Mouse (Mus musculus): ENCODE measurements at regions not wholly inside any gene's neighbourhood (a gene's known extent, or its start where the extent isn't known, plus 50 kb on each side); places are given as distances from the start of the nearest gene placed in this dataset.

DNA sequence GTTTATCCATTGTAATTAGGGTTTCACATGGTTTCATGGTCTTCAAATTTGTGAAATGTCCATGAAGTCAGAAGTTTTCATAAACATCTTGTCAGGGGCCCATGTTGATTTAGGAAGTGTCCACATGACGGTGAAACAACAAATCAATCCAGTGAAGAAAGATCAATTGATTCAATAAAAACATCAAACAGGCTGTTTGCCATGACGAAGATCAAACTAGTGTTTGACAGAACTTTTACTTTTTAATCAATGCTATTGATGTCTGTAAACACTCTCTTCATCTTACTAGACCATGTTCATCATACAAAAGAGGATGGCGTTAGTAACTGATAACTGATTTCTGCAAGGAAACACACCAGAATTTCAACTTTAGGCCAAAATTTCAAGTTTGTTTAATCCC, 236.0 kb downstream of the Fign start:
- H3K9ac ChIP-seq = no peak overlapping the region
- H3K9me3 ChIP-seq (ENCODE audit: low read length) = no peaks in the 10 kb centered on the region
- no peak overlapping the region for H3K4me3 ChIP-seq (ENCODE audit: low read depth, low read length)
- no peak for TF ChIP-seq CTCF (IDR thresholded peaks at IDR 0.05; ENCODE audit: low read depth)
- H3K36me3 ChIP-seq (ENCODE audit: insufficient read depth) = no peaks in the 10 kb centered on the region
- ATAC-seq (no peak), DNase-seq (no peak)
- H3K27me3 ChIP-seq (ENCODE audit: insufficient read depth, low read length) = no peaks in the 10 kb centered on the region
- WGBS = 93% methylated on average over 3 of the region's 3 CpGs
- no peaks in the 10 kb centered on the region for H3K4me1 ChIP-seq (ENCODE audit: insufficient read depth)
- H3K27ac ChIP-seq (ENCODE audit: low read depth, low read length) = no peak overlapping the region
- H3K4me2 ChIP-seq (ENCODE audit: low read depth) = no peak overlapping the region

DNA sequence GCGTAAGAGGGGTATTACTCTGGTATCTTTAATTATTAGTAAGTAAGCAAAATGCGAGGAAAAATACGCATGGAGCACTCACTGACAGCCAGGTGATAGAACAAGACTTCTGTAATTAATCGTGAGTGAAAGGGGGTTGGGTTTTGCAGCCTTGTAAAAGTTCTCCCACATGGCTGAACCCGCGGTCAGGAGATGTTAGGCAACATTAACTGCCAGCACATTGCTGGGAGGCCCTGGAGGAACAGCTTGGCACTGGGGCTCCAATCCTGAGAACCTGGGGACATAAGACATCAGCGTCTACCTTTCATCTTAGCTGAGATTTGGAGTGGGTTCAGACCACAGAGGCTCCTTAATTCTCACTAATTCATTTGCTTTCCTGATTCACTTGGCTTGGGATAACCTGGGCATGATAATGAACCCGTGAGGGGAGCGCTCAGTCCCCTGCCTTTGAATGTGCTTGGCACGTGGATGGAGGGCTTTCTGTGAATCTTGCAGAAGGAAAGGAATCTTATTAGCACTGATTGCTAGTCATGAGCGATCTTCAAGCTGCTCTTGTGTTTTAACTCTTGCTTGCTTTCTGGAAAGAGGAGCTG, 241.3 kb downstream of the Fign start:
- ATAC-seq (peak; percentile 51; the same call in 1 of the 2 replicates), DNase-seq (peak; percentile 25)

DNA sequence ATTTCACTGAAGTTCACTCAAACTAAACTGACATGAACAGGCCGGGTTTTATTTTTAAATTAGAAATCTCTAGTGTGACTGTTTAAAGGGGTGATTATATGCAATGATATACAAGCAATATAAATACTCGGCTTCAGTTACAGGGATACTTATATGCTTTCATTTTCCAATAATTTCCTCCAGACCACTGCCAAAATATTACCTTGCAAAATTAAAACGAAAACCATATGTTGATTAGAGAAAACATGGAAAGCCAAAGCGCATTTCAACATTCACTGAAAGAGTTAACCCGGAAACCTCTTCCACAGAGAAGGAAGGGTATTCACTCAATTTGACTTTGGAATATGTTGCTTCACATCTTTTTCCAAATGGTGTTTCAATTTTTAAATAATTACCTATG, 242.4 kb downstream of the Fign start:
- no peaks in the 10 kb centered on the region for H3K36me3 ChIP-seq (ENCODE audit: insufficient read depth)
- TF ChIP-seq CTCF (IDR thresholded peaks at IDR 0.05; ENCODE audit: low read depth) = no peak
- H3K4me1 ChIP-seq (ENCODE audit: insufficient read depth) = peaks cover 3% of the 10 kb centered on the region; the same call in 1 of the 2 replicates
- H3K9ac ChIP-seq = no peak overlapping the region
- no peak for DNase-seq
- H3K27ac ChIP-seq (ENCODE audit: low read depth, low read length) = no peak overlapping the region
- no peaks in the 10 kb centered on the region for H3K27me3 ChIP-seq (ENCODE audit: insufficient read depth, low read length)
- ATAC-seq = no peak
- H3K9me3 ChIP-seq (ENCODE audit: low read length) = no peaks in the 10 kb centered on the region
- 83% methylated on average over 5 of the region's 5 CpGs for WGBS
- H3K4me3 ChIP-seq (ENCODE audit: low read depth, low read length) = no peak overlapping the region
- no peak overlapping the region for H3K4me2 ChIP-seq (ENCODE audit: low read depth)

More for the DNA sequence above, 241.3 kb downstream of the Fign start:
- Histone ChIP-seq H3K36me3 (ENCODE audit: insufficient read depth) (no peaks in the 10 kb centered on the region), H3K4me1 (ENCODE audit: insufficient read depth) (peaks cover 3% of the 10 kb centered on the region; the same call in 1 of the 2 replicates), H3K9ac (no peak overlapping the region), H3K9me3 (ENCODE audit: low read length) (no peaks in the 10 kb centered on the region), H3K4me3 (ENCODE audit: low read depth, low read length) (no peak overlapping the region), H3K27me3 (ENCODE audit: insufficient read depth, low read length) (no peaks in the 10 kb centered on the region), H3K27ac (ENCODE audit: low read depth, low read length) (no peak overlapping the region), H3K4me2 (ENCODE audit: low read depth) (no peak overlapping the region)
- TF ChIP-seq CTCF (IDR thresholded peaks at IDR 0.05; ENCODE audit: low read depth) = no peak
- 25% methylated on average over 11 of the region's 11 CpGs for WGBS

DNA sequence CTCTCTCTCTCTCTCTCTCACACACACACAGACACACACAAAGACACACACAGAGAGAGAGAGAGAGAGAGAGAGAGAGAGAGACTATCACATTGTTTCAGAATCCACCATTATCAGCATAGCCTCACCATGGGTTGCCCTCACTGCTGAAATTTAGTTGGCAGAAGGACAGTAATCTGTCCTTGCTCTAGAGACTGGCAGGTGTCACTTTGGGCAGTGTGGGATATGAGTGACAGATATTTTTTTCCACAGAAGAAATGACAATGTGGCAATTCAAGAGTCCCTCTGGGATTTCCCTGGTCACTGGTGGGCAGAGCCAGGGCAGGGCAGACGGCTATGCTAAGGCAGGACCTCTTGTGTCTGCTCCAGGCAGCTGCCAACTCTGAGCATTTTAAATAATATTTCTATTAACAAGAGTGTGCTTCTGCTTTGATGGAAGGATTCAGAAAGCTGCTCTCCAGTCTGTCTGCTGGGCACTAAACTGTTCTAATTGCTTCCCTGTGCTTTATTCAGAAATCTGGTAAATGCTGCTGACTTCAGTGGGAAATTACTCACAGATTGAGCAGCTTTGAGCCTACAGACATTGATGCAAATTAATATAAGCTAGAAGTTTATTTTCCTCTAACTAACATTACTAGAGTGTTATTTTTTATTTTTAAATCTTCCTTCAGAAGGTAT, 243.5 kb downstream of the Fign start:
- no peak for TF ChIP-seq CTCF (IDR thresholded peaks at IDR 0.05; ENCODE audit: low read depth)
- WGBS = 37% methylated on average over 1 of the region's 1 CpGs
- Histone ChIP-seq H3K4me2 (ENCODE audit: low read depth) (no peak overlapping the region), H3K4me3 (ENCODE audit: low read depth, low read length) (no peak overlapping the region), H3K9ac (no peak overlapping the region), H3K27ac (ENCODE audit: low read depth, low read length) (no peak overlapping the region), H3K4me1 (ENCODE audit: insufficient read depth) (peaks cover 3% of the 10 kb centered on the region; the same call in 1 of the 2 replicates), H3K27me3 (ENCODE audit: insufficient read depth, low read length) (no peaks in the 10 kb centered on the region), H3K9me3 (ENCODE audit: low read length) (no peaks in the 10 kb centered on the region), H3K36me3 (ENCODE audit: insufficient read depth) (no peaks in the 10 kb centered on the region)
- DNase-seq (no peak), ATAC-seq (peak; percentile 34)

DNA sequence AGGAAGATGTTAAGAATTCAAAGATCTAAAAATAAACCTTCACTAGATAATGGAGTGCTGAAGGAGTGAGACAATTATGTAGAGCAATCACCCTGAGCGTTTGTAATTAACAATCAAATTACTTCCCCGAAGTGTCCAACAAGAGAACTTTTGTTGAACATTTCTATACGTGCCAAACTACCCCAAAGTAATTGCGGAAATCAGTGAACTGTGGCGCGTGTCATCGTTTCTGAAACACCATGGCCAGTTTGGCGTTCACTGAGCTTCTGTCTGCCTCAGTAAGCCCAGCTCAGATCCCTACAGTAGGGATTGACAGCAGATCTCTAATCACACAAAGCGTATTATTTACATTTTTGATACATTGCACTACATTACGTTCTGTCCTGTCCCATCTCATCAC, 244.6 kb downstream of the Fign start:
- H3K36me3 ChIP-seq (ENCODE audit: insufficient read depth) = no peaks in the 10 kb centered on the region
- no peak overlapping the region for H3K4me2 ChIP-seq (ENCODE audit: low read depth)
- no peak overlapping the region for H3K4me3 ChIP-seq (ENCODE audit: low read depth, low read length)
- no peak for TF ChIP-seq CTCF (IDR thresholded peaks at IDR 0.05; ENCODE audit: low read depth)
- H3K9ac ChIP-seq = no peak overlapping the region
- no peaks in the 10 kb centered on the region for H3K27me3 ChIP-seq (ENCODE audit: insufficient read depth, low read length)
- WGBS = 26% methylated on average over 10 of the region's 10 CpGs
- no peak for ATAC-seq
- DNase-seq = no peak
- H3K27ac ChIP-seq (ENCODE audit: low read depth, low read length) = no peak overlapping the region
- H3K9me3 ChIP-seq (ENCODE audit: low read length) = no peaks in the 10 kb centered on the region
- H3K4me1 ChIP-seq (ENCODE audit: insufficient read depth) = peaks cover 3% of the 10 kb centered on the region; the same call in 1 of the 2 replicates

DNA sequence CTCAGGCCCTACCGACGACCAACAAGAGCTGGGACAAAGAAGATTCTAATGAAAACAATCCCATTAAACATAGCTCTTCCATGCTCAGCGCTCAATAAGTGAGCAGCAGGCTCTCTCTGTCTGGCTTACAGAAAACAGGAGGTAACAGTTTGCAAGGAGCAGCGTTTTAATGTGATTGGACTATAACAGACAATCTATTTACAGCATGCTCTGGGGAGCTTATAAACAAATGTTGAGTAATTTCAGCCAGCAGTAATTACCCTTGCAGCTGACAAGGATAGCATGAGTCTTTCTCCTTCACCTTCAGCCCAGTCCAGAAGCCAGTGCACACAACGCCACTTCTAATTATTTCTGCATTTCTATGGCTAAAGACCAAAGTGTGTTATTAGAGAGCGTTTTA, 245.6 kb downstream of the Fign start:
- Histone ChIP-seq H3K9ac (no peak overlapping the region), H3K4me1 (ENCODE audit: insufficient read depth) (peaks cover 3% of the 10 kb centered on the region; the same call in 1 of the 2 replicates), H3K9me3 (ENCODE audit: low read length) (no peaks in the 10 kb centered on the region), H3K27me3 (ENCODE audit: insufficient read depth, low read length) (no peaks in the 10 kb centered on the region), H3K36me3 (ENCODE audit: insufficient read depth) (no peaks in the 10 kb centered on the region), H3K4me2 (ENCODE audit: low read depth) (no peak overlapping the region), H3K4me3 (ENCODE audit: low read depth, low read length) (no peak overlapping the region), H3K27ac (ENCODE audit: low read depth, low read length) (no peak overlapping the region)
- TF ChIP-seq CTCF (IDR thresholded peaks at IDR 0.05; ENCODE audit: low read depth) = no peak
- ATAC-seq = peak; percentile 66; the same call in 1 of the 2 replicates
- WGBS = 17% methylated on average over 6 of the region's 6 CpGs
- peak; percentile 24 for DNase-seq

DNA sequence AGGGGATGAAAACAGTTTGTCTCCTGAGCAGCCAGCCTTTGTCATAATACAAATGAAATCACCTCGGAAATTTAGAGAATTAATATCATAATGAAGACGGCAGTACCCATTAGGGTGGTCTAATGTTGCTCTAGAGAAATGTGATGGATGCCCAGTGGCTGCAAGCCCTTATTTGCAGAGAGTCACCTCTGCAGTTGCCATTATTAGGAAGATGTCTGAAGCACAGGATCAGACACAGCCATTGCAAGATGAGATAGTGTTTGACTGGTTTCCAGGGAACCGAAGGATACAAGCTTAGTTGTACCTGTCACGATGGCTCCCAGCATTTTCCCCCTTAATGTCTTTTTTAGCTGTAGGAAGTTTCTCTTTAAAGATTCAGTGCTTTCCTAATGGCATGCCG, 247.8 kb downstream of the Fign start:
- Histone ChIP-seq H3K4me1 (ENCODE audit: insufficient read depth) (peaks cover 3% of the 10 kb centered on the region; the same call in 1 of the 2 replicates), H3K4me3 (ENCODE audit: low read depth, low read length) (no peak overlapping the region), H3K36me3 (ENCODE audit: insufficient read depth) (no peaks in the 10 kb centered on the region), H3K27me3 (ENCODE audit: insufficient read depth, low read length) (no peaks in the 10 kb centered on the region), H3K4me2 (ENCODE audit: low read depth) (no peak overlapping the region), H3K9ac (no peak overlapping the region), H3K27ac (ENCODE audit: low read depth, low read length) (no peak overlapping the region), H3K9me3 (ENCODE audit: low read length) (no peaks in the 10 kb centered on the region)
- ATAC-seq (no peak), DNase-seq (no peak)
- WGBS = 82% methylated on average over 5 of the region's 5 CpGs
- no peak for TF ChIP-seq CTCF (IDR thresholded peaks at IDR 0.05; ENCODE audit: low read depth)
